Mouse (Mus musculus) heart, embryonic 13.5 days (tissue): ENCODE data around the gene Mapk13. TPM values are rescaled to one million over a fixed set of nuclear protein-coding genes. Genes with fewer than 3 reads are reported as not detected.

ENCODE experiments used
- ATAC-seq: fragments of 200-750 bp; cut with Nextera tagmentation; 2 replicates; pipeline ENCODE4 v1.8.0; 2017; ENCODE audit warnings: moderate TSS enrichment; ENCODE audit not compliant: insufficient number of reproducible peaks, low FRiP score, low TSS enrichment; ENCODE audit errors: extremely low read depth
- H3K27ac ChIP-seq: fragments of 300-500 bp; sonication (generic); replicated peaks from 2 replicates; pipeline ENCODE4 v1.5.1; 2015; ENCODE audit warnings: moderate library complexity, mild to moderate bottlenecking, inconsistent platforms
- H3K27me3 ChIP-seq: fragments of 300-500 bp; sonication (generic); replicated peaks from 2 replicates; pipeline ENCODE4 v1.6.1; 2015; ENCODE audit warnings: mild to moderate bottlenecking, inconsistent platforms
- H3K36me3 ChIP-seq: fragments of 300-500 bp; sonication (generic); 2 replicates; pipeline ENCODE4 v1.6.1; 2015; ENCODE audit warnings: mild to moderate bottlenecking, inconsistent platforms
- H3K4me1 ChIP-seq: fragments of 300-500 bp; sonication (generic); 2 replicates; pipeline ENCODE4 v1.6.1; 2015; ENCODE audit warnings: inconsistent platforms
- H3K4me2 ChIP-seq: fragments of 300-500 bp; sonication (generic); 2 replicates; pipeline ENCODE4 v1.6.1; 2015; ENCODE audit warnings: inconsistent platforms, mild to moderate bottlenecking, moderate library complexity
- H3K4me3 ChIP-seq: fragments of 300-500 bp; sonication (generic); 2 replicates; pipeline ENCODE4 v1.5.1; 2015; ENCODE audit warnings: moderate library complexity, mild to moderate bottlenecking, inconsistent platforms
- H3K9ac ChIP-seq: fragments of 300-500 bp; sonication (generic); 2 replicates; pipeline ENCODE4 v1.6.1; 2015; ENCODE audit warnings: inconsistent platforms, mild to moderate bottlenecking, moderate library complexity
- H3K9me3 ChIP-seq: fragments of 300-500 bp; sonication (generic); 2 replicates; pipeline ENCODE4 v1.6.1; 2016; ENCODE audit warnings: inconsistent platforms
- WGBS: fragments of 180-500 bp; shearing (Covaris S2); methylation state at CpG from one replicate; pipeline ENCODE4 v1.1.7; 2015; ENCODE audit warnings: mixed read lengths; 5-methylcytosine and 5-hydroxymethylcytosine counted together
- polyA plus RNA-seq: library from polyadenylated mRNA; unstranded; fragments of >200 nt; fragmentation: Nextera tagmentation; extraction: Ambion mirVana; gene quantifications from 2 replicates; pipeline ENCODE4 v1.2.1, GENCODE M21; 2015

The Mapk13 gene
- polyA plus RNA-seq, 1 experiment from 2014 or later: 7.1 TPM

- no peak overlapping the region for H3K4me2 ChIP-seq
- H3K4me1 ChIP-seq: peaks cover 11% of the 10 kb centered on the region
- H3K4me3 ChIP-seq: no peak overlapping the region
- no peaks in the 10 kb centered on the region for H3K36me3 ChIP-seq
- ATAC-seq: no peak
- 88% methylated on average over 3 of the region's 3 CpGs for WGBS
- H3K27me3 ChIP-seq: no peaks in the 10 kb centered on the region
- no peaks in the 10 kb centered on the region; the same call in 1 of the 2 replicates for H3K9me3 ChIP-seq
- H3K27ac ChIP-seq: no peak overlapping the region
- H3K9ac ChIP-seq: no peak overlapping the region
Observed at GRCm38 (mm10) chr17:28776817-28777216, 7.7 kb downstream of the Mapk13 start.

GRCm38 (mm10) chr17:28777231-28778005 is 8.3 kb downstream of the Mapk13 start:
- Histone ChIP-seq H3K4me2 (no peak overlapping the region), H3K27me3 (no peaks in the 10 kb centered on the region), H3K36me3 (no peaks in the 10 kb centered on the region), H3K4me3 (no peak overlapping the region), H3K27ac (no peak overlapping the region), H3K4me1 (peaks cover 11% of the 10 kb centered on the region), H3K9me3 (no peaks in the 10 kb centered on the region; the same call in 1 of the 2 replicates), H3K9ac (no peak overlapping the region)
- 74% methylated on average over 16 of the region's 16 CpGs for WGBS
- ATAC-seq: no peak

GRCm38 (mm10) chr17:28779735-28780134 is 10.6 kb downstream of the Mapk13 start:
- no peak for ATAC-seq
- no peaks in the 10 kb centered on the region for H3K9me3 ChIP-seq
- H3K9ac ChIP-seq: no peak overlapping the region
- no peak overlapping the region for H3K4me2 ChIP-seq
- H3K27ac ChIP-seq: no peak overlapping the region
- H3K4me3 ChIP-seq: no peak overlapping the region
- no peaks in the 10 kb centered on the region for H3K36me3 ChIP-seq
- WGBS: 89% methylated on average over 3 of the region's 3 CpGs
- H3K4me1 ChIP-seq: peaks cover 11% of the 10 kb centered on the region
- no peaks in the 10 kb centered on the region for H3K27me3 ChIP-seq

GRCm38 (mm10) chr17:28780836-28781235 is 11.7 kb downstream of the Mapk13 start:
- H3K27ac ChIP-seq: peak overlapping the region; percentile 45; the same call in 1 of the 2 replicates
- H3K36me3 ChIP-seq: no peaks in the 10 kb centered on the region
- 21% methylated on average over 3 of the region's 3 CpGs for WGBS
- H3K9me3 ChIP-seq: no peaks in the 10 kb centered on the region
- ATAC-seq: no peak
- H3K4me2 ChIP-seq: no peak overlapping the region
- no peak overlapping the region for H3K4me3 ChIP-seq
- H3K9ac ChIP-seq: no peak overlapping the region
- no peaks in the 10 kb centered on the region for H3K27me3 ChIP-seq
- H3K4me1 ChIP-seq: peaks cover 11% of the 10 kb centered on the region

GRCm38 (mm10) chr17:28781290-28782045 is 12.4 kb downstream of the Mapk13 start:
- no peaks in the 10 kb centered on the region for H3K9me3 ChIP-seq
- no peaks in the 10 kb centered on the region for H3K27me3 ChIP-seq
- H3K4me1 ChIP-seq: peaks cover 11% of the 10 kb centered on the region
- peak overlapping the region; percentile 45; the same call in 1 of the 2 replicates for H3K27ac ChIP-seq
- WGBS: 47% methylated on average over 9 of the region's 9 CpGs
- no peak overlapping the region for H3K4me3 ChIP-seq
- no peak overlapping the region for H3K9ac ChIP-seq
- H3K36me3 ChIP-seq: no peaks in the 10 kb centered on the region
- no peak overlapping the region for H3K4me2 ChIP-seq
- no peak for ATAC-seq

- no peak overlapping the region for H3K27ac ChIP-seq
- no peaks in the 10 kb centered on the region for H3K27me3 ChIP-seq
- no peak overlapping the region for H3K4me3 ChIP-seq
- no peak for ATAC-seq
- WGBS: 87% methylated on average over 3 of the region's 3 CpGs
- H3K9ac ChIP-seq: no peak overlapping the region
- H3K4me2 ChIP-seq: no peak overlapping the region
- H3K4me1 ChIP-seq: peaks cover 11% of the 10 kb centered on the region
- H3K9me3 ChIP-seq: no peaks in the 10 kb centered on the region
- no peaks in the 10 kb centered on the region for H3K36me3 ChIP-seq
Observed at GRCm38 (mm10) chr17:28785036-28785435, 15.9 kb downstream of the Mapk13 start.

- Histone ChIP-seq H3K9me3 (no peaks in the 10 kb centered on the region), H3K4me1 (no peaks in the 10 kb centered on the region), H3K27me3 (no peaks in the 10 kb centered on the region), H3K9ac (no peak overlapping the region), H3K36me3 (no peaks in the 10 kb centered on the region), H3K4me3 (no peak overlapping the region), H3K4me2 (no peak overlapping the region), H3K27ac (no peak overlapping the region)
- 92% methylated on average over 12 of the region's 12 CpGs for WGBS
- ATAC-seq: no peak
Observed at GRCm38 (mm10) chr17:28787507-28787906, 18.4 kb downstream of the Mapk13 start.

GRCm38 (mm10) chr17:28797031-28797430 is 27.9 kb downstream of the Mapk13 start:
- peaks cover 17% of the 10 kb centered on the region for H3K4me1 ChIP-seq
- peaks cover 4% of the 10 kb centered on the region; the same call in 1 of the 2 replicates for H3K9me3 ChIP-seq
- H3K36me3 ChIP-seq: no peaks in the 10 kb centered on the region
- H3K27me3 ChIP-seq: no peaks in the 10 kb centered on the region
- no peak overlapping the region for H3K4me3 ChIP-seq
- no peak overlapping the region for H3K4me2 ChIP-seq
- H3K27ac ChIP-seq: no peak overlapping the region
- no peak for ATAC-seq
- 85% methylated on average over 4 of the region's 4 CpGs for WGBS
- H3K9ac ChIP-seq: no peak overlapping the region

GRCm38 (mm10) chr17:28799291-28800160 is 30.4 kb downstream of the Mapk13 start:
- Histone ChIP-seq H3K9ac (peak overlapping the region; percentile 100), H3K4me2 (peak overlapping the region; percentile 96), H3K27ac (peak overlapping the region; percentile 99), H3K4me3 (peak overlapping the region; percentile 87), H3K36me3 (peaks cover 2% of the 10 kb centered on the region; the same call in 1 of the 2 replicates), H3K27me3 (no peaks in the 10 kb centered on the region), H3K9me3 (peaks cover 4% of the 10 kb centered on the region; the same call in 1 of the 2 replicates), H3K4me1 (peaks cover 40% of the 10 kb centered on the region)
- WGBS: 19% methylated on average over 14 of the region's 14 CpGs
- no peak for ATAC-seq

- Histone ChIP-seq H3K27me3 (no peaks in the 10 kb centered on the region), H3K9ac (peak overlapping the region; percentile 100), H3K36me3 (peaks cover 2% of the 10 kb centered on the region), H3K4me2 (peak overlapping the region; percentile 96), H3K4me3 (peak overlapping the region; percentile 87), H3K4me1 (peaks cover 40% of the 10 kb centered on the region), H3K27ac (peak overlapping the region; percentile 99), H3K9me3 (peaks cover under 1% of the 10 kb centered on the region; the same call in 1 of the 2 replicates)
- under 1% methylated on average over 15 of the region's 15 CpGs for WGBS
- peak; percentile 6; the same call in 1 of the 2 replicates for ATAC-seq
Observed at GRCm38 (mm10) chr17:28800281-28800670, 31.2 kb downstream of the Mapk13 start.
